Mouse (Mus musculus) T-helper 2 cell (primary cell): Measurements from ENCODE around the gene Sik3.
"Not testable (repeated sequence)": the region's sequence is repeated elsewhere in the genome, so short reads cannot be mapped to it uniquely, and the experiment has no call there.

ENCODE experiments used
- in situ Hi-C: fragments of 300-600 bp; cut with MboI, MseI; formaldehyde crosslinking; loops from one replicate; pipeline ENCODE4 v1.15.1; 2025; ENCODE audit warnings: high pct_unique_total_duplicates

Gene Sik3

DNA sequence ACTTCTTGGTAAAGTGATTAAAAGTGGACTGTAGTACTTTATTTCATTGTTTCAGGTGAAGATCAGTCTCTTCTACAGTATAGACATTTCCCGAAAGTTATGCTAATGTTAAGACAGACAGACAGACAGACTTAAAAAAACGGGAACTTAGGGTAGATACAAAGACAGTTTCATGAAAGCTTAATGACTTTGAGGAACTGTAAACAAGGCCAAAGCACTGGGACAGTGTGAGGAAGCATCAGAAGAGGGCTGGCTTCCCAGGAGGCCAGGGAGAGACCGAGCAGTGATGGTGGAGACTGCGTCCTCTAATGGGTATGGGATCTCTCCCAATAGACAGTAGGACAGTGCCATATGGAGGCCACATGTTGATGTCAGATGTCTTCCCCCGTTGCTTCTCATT, 86.5 kb downstream of the Sik3 start:
- in situ Hi-C loops, result no loop called here

DNA sequence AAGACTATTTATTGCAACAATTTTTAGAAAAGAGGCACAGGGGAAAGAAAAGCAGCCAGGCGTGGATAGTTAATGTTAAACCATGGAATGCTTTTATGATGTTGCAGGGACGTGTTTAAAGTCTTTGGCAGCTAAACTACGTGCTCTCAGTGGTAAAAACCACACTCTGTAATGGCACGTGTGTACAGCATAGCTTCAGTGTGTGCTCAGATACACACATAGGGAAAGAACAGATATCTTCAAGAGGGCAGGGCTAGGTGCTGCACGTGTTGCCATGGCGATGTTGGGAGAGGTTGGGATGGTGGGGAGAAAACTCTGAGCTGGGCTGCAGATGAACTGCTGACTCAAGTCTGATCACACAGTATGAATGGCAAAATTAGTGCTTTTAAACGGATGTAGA, 90.5 kb downstream of the Sik3 start:
- in situ Hi-C loops, result loop anchor here (25.0 kb wide), 1 partner anchor 1491 kb away; the partner anchor contains the start of gene Ddx6

DNA sequence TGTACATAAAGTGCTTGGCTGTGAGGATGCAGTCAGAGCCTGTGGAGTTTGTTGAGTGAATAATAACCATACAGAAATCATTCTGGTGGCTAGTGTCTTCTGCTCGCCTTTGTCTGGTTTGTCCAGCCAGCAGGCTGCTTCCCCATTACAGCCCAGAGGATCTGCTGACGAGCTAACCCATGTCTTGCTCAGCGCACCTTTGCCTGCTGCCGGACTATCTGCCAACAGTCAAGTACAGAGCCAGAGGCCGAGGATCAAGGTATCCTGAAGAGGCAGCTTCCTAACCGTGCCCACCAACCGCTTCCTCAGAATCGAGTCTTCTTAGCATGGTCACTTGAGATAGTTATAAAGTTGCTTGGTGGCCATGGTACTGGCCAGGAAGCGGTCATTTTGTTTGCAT, 93.5 kb downstream of the Sik3 start:
- in situ Hi-C loops, result loop anchor here (25.0 kb wide), 1 partner anchor 1494 kb away; the partner anchor contains the start of gene Ddx6

DNA sequence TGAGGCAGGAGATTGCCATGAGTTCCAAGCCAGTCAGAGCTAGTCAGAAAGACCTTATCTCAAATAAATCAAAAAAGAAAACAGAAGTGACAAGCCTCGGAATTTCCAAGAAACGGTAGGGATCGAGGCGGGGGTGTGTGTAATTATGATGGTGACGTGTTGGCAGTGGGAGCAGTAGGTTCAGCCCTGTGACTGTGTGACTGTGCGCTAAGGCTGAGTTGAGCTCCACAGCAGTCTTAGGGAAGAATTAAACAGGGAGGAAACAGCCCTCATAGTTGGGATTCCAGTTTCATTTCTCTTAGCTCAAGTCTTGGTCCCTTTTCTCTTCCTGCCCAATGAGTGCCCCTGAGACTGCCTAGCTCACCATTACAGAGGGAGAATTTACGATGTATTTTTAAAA, 98.0 kb downstream of the Sik3 start:
- in situ Hi-C loops, result loop anchor here (25.0 kb wide), 1 partner anchor 1498 kb away; the partner anchor contains the start of gene Ddx6

DNA sequence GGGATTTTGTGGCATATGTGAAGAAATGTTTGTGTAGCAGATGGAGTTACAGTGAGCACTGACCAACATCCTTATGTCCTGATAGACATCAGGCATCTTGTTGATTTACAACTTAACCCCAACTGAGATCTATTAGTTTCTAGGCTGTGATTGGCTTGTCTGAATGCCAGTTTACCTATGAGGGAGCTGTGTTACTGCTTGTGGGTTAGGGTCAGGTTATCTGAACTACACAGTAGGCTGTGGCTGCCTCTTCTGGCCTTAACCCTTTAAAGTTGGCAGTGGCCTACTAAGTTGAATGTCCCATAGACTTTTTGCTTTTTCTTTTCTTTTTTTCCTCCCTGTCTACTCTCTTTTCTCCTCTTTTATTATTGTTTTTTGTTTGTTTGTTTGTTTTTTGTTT, 98.7 kb downstream of the Sik3 start:
- in situ Hi-C loops, result loop anchor here (25.0 kb wide), 1 partner anchor 1499 kb away; the partner anchor contains the start of gene Ddx6

DNA sequence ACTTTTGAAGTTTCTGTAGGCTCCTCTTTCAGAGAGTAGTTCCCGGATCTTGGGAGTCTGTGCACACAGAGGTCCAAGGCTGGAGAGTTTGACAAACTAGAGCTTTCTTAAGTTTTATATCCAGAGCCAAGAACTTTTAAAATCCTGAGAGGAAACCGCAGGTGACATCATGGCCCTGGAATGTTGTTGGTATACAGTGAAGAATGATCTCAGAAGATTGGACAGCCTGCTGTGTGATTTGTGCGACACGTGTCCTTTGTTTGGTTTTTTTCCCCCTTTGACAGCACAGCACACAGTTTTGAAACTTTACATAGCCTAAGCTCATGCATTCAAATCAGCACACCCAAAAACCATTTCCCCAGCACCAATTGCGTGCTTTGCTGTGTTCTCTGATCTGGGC, 99.6 kb downstream of the Sik3 start:
- in situ Hi-C loops, result loop anchor here (25.0 kb wide), 1 partner anchor 1500 kb away; the partner anchor contains the start of gene Ddx6

DNA sequence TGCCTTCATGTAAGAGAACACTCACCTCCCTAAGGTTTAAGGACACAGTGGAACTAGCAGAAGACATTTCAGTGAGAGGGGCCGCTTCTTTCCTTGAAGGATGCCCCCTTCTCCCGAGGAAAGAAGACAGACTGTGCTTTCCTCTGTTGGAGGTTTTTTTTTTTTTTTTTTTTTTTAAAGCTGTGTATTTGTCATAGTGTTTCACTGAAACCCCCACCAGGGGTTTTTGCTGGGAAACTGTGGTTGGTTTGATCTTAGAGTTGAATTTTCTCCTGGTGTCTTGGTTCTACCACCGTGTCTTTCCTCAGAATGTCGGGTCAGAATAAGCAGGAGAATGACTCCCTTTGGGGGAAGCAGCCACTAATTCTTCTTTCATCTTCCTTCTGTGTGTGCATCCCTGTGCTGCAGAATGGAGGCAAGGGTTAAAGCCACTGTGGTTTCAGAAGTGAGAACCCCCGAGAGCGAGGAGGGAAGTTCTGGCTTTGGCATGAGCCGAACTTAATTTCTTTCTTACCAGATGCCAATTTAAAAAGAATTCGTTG, 106.3 kb downstream of the Sik3 start:
- in situ Hi-C loops, result loop anchor here (5.0 to 25.0 kb wide), 2 partner anchors 107 to 1507 kb away; partner anchors contain the start of genes Ddx6, Pafah1b2 and Sik3

DNA sequence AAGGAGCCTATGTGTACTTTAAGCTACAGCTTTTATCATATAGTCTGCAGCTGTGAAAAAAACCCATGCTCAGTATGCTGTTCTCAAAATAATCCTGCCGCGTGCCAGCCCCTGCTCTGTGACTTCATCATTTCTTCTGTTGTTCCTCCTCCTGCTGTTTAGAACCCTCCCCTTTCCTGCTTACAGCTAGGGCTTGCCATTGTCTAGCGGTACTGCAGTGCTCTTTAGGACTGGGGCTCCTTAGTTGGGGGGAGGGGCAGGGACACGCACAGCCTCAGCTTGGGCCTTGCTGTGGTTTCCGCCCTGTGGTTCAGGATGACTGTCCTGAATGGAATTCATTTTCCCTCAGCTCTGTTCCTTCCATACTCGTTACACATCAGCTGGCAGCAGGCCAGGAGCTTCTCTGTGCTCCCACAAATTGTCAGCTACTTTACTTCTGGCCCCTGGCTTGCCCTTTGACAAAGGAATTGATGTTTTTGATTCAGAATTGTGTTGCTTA, 107.4 kb downstream of the Sik3 start:
- in situ Hi-C loops, result loop anchor here (5.0 to 25.0 kb wide), 3 partner anchors 38 to 1508 kb away; partner anchors contain the start of genes Ddx6, Pafah1b2 and Sik3

DNA sequence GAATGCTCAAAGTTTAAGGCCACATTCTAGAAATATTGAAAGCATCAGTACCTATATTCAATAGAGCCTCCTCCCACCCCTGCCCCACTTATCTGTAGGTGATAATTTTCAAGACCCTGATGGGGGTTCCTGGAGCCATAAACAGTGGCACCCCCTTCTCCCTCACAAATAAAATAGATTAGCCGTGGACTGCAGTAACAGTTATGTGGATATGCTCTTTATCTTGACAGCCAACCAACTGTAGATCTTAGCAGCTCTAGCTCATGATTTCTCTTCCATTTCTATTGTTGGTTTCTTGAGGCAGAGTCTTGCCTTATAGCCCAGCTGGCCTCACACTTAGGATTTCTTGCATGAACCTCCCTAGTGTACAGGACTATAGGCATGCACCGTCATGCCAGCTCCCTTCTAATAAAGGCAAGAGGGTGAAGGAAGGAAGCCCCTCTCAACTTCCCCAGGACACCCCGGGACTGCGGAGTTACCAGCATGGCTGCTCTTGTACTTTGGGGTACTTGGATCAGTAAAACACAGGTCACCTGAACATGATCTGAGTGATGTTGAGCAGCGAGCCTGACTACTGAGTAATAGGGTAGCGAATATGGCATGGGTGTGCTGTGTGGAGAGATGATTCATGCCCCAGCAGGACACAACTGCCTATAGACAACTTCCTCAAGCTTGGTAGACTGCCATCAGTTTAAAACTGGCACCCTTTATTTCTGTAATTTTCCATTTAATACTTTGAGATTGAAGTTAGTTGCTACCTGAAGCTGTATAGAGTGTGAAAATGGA, 108.0 kb downstream of the Sik3 start:
- in situ Hi-C loops, result loop anchor here (5.0 to 25.0 kb wide), 2 partner anchors 38 to 1508 kb away; partner anchors contain the start of gene Ddx6

DNA sequence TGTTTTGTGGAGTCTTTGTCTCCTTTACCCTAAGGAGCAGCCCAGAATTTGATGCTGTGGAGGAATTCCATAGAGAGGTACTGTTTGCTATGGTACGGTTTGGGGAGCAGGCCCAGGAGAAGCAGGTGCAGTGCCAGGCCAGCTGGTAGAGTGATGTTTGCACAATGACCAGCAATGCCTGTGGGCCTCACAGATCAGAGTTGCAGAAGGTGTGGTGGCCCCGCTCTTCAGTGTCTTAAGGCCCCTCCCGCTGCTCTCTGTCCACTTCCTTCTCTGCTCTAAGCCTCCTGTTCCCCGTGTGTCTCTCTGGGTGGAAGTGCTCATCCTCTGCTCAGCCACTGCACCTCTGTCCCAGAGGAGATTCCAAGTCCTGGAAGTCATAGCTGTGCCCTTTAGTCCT, 108.9 kb downstream of the Sik3 start:
- in situ Hi-C loops, result loop anchor here (5.0 to 25.0 kb wide), 2 partner anchors 39 to 1509 kb away; partner anchors contain the start of gene Ddx6

DNA sequence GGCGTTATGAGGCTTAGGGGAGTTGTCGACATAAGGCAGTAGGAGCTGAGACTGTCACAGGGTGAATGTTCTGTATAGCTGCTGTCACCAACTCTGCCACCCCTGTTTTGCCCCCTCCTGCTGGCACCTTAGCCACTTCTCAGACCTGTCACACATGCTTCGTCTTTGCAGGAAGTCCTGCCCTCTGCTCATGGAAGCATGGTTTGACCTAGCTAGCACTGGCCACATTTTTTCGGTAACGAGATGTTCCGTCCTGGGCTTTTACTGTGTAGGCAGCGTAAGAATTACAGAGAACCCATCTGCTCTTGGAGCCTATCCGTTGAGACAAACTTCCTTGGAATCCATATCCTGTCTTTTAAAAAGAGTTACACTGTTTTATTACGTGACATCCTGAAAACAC, 110.1 kb downstream of the Sik3 start:
- in situ Hi-C loops, result loop anchor here (5.0 to 25.0 kb wide), 2 partner anchors 40 to 1510 kb away; partner anchors contain the start of gene Ddx6

DNA sequence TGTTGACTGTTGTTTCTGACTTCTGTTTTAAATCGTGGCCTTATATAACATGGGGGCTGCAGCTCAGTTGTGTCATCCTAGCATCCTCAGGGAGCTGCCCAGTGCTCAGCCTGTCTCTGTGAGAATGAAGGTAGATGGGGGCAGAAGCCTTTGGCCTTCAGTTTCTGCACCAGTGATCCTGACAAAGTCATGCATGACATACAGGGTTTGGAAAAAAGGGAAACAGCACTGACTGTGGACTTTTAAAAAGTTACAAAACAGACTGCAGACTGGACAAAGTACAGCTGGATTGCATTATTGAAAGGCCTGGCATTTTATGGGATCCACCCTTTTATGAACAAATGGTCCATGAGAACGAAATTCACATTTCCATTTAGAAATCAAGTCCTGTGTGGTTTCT, 113.7 kb downstream of the Sik3 start:
- in situ Hi-C loops, result no loop called here

DNA sequence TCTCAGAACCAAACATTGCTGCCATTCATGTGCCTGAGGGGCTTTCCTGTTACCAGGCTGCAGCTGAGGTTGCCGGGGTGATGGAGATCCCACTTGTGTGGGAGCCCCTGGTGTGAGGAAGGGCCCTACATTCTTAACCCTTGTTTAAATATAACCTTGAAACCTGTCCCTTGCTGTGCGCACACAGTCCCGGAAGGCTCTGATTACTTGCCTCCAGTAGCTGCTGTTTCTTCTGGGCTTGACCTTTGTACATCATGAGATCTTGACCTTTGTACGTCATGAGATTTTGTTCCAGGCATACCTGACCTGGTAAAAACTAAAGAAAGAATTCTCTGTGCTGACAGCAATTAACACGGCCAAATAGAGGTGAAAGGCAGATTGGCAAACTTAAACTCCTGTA, 114.7 kb downstream of the Sik3 start:
- in situ Hi-C loops, result no loop called here

DNA sequence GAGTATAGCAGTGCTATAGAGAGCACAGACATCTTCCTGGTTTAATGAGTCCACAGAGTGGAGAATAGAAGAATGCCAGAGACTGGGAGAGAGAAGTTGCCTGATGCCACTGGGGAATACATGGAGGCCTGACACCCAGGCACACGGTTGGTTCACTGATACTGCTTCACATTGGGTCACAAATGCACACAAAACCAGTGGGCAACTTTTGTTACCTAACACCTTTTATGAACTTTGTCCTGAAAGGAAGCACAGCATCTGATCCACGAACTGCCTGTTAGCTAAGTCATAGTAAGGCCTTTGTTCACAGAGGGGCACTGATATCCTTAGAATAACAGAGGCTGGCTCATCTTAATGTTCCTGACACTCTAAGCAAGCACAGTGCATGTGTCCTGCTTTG, 116.6 kb downstream of the Sik3 start:
- in situ Hi-C loops, result no loop called here

DNA sequence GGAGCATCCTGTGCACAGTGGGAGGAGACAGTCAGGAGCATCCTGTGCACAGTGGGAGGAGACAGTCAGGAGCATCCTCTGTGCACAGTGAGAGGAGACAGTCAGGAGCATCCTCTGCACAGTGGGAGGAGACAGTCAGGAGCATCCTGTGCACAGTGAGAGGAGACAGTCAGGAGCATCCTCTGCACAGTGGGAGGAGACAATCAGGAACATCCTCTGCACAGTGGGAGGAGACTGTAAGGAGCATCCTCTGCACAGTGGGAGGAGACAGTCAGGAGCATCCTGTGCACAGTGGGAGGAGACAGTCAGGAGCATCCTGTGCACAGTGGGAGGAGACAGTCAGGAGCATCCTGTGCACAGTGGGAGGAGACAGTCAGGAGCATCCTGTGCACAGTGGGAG, 120.2 kb downstream of the Sik3 start:
- in situ Hi-C loops, result not testable (repeated sequence)

DNA sequence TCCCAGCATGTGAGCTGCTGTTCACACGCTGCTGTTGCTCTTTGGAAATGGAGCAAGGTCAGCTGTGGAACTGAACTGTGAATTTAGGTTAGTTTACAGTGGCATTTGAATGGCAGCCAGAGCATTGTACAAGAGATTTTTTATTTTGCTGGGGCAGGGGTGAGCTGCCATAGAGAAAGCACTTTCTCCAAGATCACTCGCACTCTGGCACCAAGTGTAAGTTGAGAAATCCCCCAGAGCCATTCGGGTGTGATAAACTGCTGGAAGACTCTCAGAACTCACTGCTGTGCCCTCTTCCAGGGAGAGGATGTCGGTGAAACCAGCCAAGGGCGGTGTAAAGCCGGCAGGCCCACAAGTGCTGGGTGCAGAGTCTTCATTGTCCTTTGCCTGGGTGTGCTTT, 126.2 kb downstream of the Sik3 start:
- in situ Hi-C loops, result no loop called here

DNA sequence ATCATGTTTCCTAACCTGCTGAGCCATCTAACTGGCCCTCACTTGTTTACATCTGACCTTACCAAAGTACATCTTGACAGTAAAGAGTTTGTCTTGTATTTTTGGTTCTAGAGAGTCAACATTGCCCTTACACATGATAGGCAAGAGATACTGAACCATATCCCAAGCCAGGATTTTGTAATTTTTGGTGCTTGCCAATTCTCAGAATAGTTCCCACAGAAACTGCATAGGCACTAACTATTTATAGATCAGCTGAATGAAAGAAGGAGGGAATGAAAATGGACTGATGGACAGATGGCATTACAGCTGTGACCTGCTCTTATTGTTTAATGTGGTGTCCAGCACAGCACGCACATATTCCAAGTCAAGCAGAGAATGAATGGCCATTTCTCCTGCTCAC, 128.2 kb downstream of the Sik3 start:
- in situ Hi-C loops, result no loop called here

DNA sequence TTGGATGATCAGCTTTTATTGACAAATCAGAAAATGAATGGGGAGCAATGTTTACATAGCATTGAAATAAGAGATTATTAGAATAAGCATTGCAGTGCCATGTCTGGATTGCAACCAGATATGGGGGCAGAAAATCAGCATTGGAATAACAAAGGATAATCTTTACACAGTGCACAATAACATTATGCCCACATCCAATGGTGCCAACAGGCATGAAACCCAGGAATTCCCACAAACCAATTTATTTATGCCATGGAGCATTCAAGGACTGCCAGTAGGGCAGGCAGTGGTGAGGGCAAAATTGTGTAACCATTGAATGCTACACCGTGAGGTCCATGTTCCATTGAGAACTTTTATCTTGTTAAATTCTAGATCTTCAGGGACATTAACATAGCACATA, 129.4 kb downstream of the Sik3 start:
- in situ Hi-C loops, result no loop called here

DNA sequence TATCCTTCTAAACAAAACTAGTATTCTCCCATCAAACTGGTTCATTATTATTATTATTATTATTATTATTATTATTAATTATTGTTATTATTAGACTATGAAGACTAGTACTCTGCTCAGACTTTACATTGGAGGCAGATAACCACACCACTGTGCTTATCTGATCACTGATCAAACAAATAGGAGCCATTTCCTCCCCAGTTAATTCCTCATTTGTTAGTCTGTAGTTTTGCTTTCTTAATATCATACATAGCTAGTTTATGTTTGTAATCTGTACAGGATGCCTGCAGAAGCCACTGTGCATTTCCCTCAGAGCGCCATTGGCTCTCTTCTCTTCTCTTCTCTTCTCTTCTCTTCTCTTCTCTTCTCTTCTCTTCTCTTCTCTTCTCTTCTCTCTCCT, 129.9 kb downstream of the Sik3 start:
- in situ Hi-C loops, result no loop called here

DNA sequence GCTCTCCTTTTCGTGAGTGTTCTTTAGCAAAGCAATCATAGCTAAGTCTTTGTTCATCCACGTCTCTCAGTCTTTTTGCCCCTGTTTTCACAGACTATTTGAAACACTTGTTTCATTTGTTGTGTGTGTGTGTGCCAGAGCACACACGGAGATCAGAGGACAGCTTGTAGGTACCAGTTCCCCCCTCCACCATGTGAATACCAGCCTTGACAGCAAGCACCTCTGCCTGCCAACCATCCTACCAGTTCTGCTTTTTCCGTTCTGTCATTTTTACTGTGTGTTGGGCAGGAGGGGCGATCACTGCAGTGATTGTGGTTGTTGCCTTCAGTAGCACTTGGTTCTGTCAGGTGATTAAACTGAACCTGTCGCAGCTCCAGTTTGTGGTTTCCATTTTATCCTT, 132.4 kb downstream of the Sik3 start:
- in situ Hi-C loops, result no loop called here

DNA sequence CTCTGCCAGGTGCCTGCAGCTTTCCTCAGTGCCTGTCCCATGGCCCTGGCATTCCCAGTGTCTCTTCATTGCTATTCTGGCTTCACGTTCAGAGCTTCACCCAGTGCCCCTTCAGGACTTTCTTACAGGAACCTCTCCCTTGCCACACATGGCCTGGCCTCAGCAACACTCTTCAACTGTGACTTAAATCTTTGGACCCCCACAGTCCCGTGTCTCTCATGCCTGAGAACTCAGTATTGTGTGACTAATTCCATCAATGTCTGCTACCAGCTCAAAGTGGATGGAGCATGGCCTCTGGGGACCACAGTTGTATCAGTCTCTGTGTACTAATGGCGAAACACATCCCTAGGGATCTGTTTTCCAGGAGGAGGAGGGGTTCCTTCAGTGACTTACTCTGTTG, 133.8 kb downstream of the Sik3 start:
- in situ Hi-C loops, result no loop called here

DNA sequence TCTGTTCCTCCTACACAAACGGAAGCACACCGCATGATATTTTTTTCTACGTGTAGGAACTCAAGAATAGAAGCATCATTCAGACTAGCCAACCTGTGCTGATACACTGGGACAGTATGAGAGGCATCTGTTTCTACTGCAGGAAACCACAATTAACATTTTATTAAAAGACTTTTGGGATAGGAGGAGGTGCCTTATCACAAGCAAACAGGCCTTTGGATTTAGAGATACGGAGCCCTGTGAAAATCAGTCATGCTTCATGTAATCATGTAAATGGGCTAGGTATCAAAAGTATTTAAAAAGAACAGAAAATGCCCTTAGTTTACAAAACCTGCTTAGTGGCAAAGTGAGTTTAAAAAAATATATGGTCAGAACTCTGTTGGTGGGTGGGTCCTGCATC, 136.1 kb downstream of the Sik3 start:
- in situ Hi-C loops, result no loop called here

DNA sequence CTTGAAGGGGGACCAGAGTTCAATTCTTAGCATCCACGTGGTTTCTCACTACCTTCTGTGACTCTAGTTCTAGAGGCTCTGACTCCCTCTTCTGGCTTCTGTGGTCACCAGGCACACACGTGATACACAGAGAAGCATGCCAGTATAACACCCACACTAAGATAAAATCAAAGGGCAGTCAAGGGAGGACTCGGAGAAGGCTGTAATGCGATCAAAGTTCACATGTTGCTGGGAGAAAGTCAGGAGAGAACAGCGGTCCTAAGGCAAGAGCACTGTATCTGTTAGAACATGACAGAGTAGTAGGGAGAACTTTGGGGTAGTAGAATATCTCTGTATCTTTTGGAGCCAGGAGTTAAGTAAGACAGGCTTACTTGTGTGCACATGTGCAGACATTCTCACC, 136.8 kb downstream of the Sik3 start:
- in situ Hi-C loops, result no loop called here
